Mouse (Mus musculus) embryonic facial prominence, embryonic 15.5 days (tissue): ENCODE results near the gene Nme8. TPM values are rescaled to one million over a fixed set of nuclear protein-coding genes. Genes with fewer than 3 reads are reported as not detected.

Experiments
- ATAC-seq: fragments of 200-750 bp; cut with Nextera tagmentation; 2 replicates; pipeline ENCODE4 v1.8.0; 2017; ENCODE audit warnings: low read depth, moderate TSS enrichment; ENCODE audit not compliant: insufficient number of reproducible peaks, low FRiP score, low TSS enrichment
- H3K27ac ChIP-seq: fragments of 300-500 bp; sonication (generic); replicated peaks from 2 replicates; pipeline ENCODE4 v1.5.1; 2015; ENCODE audit warnings: mild to moderate bottlenecking, inconsistent platforms
- H3K27me3 ChIP-seq: fragments of 300-500 bp; sonication (generic); 2 replicates; pipeline ENCODE4 v1.6.1; 2015; ENCODE audit warnings: inconsistent platforms
- H3K36me3 ChIP-seq: fragments of 300-500 bp; sonication (generic); 2 replicates; pipeline ENCODE4 v1.6.1; 2015; ENCODE audit warnings: mild to moderate bottlenecking, inconsistent platforms
- H3K4me1 ChIP-seq: fragments of 300-500 bp; sonication (generic); 2 replicates; pipeline ENCODE4 v1.6.1; 2015; ENCODE audit warnings: inconsistent platforms
- H3K4me2 ChIP-seq: fragments of 300-500 bp; sonication (generic); replicated peaks from 2 replicates; pipeline ENCODE4 v1.6.1; 2015; ENCODE audit warnings: mild to moderate bottlenecking, inconsistent platforms
- H3K4me3 ChIP-seq: fragments of 300-500 bp; sonication (generic); replicated peaks from 2 replicates; pipeline ENCODE4 v1.5.1; 2015; ENCODE audit warnings: mild to moderate bottlenecking, inconsistent platforms
- H3K9ac ChIP-seq: fragments of 300-500 bp; sonication (generic); 2 replicates; pipeline ENCODE4 v1.6.1; 2015; ENCODE audit warnings: inconsistent platforms
- H3K9me3 ChIP-seq: fragments of 300-500 bp; sonication (generic); replicated peaks from 2 replicates; pipeline ENCODE4 v1.6.1; 2016; ENCODE audit warnings: inconsistent platforms
- WGBS: fragments of 180-500 bp; shearing (Covaris S2); methylation state at CpG from one replicate; pipeline ENCODE4 v1.1.7; 2015; 5-methylcytosine and 5-hydroxymethylcytosine counted together
- polyA plus RNA-seq: library from polyadenylated mRNA; unstranded; fragments of >200 nt; fragmentation: Nextera tagmentation; extraction: Ambion mirVana; gene quantifications from 2 replicates; pipeline ENCODE4 v1.2.1, GENCODE M21; 2015

Gene Nme8
- polyA plus RNA-seq, 1 experiment from 2014 or later = not detected

DNA sequence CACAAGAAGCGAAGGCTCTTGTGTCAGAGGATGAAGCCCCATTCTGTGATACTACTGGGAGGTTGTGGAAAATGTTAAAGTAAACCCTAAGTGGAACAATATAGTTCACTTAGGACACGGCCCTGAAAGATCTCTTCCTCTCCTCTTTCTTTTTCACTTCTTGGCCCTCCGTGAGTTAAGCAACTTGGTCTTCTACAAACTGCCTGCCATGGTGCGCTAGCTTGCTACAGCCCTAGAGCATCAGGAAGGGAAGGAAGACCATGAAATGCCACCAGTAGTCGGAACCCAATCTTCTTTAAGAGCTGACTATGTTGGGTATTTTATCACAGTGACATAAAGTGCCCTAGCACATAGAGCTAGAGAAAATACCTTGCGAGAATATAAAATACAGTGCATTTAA lies 7.2 kb downstream of the Nme8 start:
- no peak overlapping the region for H3K9ac ChIP-seq
- H3K27ac ChIP-seq = no peak overlapping the region
- no peaks in the 10 kb centered on the region for H3K4me1 ChIP-seq
- no peaks in the 10 kb centered on the region for H3K9me3 ChIP-seq
- no peaks in the 10 kb centered on the region for H3K36me3 ChIP-seq
- no peak overlapping the region for H3K4me3 ChIP-seq
- H3K27me3 ChIP-seq = no peaks in the 10 kb centered on the region
- WGBS = 77% methylated on average over 6 of the region's 6 CpGs
- ATAC-seq = no peak
- H3K4me2 ChIP-seq = no peak overlapping the region

DNA sequence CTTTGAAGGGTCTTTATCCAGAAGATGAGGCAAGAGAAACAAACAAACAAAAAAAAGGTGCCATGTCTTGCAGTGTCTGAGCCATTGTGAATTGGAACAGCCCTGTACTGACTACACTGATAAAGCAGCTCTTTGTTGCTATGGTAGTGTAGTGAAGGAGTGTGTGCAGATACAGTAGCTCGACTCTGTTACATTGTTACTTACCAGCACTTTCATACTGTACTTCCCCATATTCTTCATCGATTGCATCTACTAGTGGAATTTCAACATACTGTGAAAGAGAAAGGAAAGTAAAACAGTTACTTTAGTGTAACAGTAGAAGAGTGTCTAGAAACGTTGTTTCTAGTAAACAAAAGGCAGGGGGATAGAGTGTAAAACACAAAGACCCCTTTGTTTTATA lies 7.6 kb downstream of the Nme8 start:
- Histone ChIP-seq H3K4me1 (no peaks in the 10 kb centered on the region), H3K9ac (no peak overlapping the region), H3K4me2 (no peak overlapping the region), H3K4me3 (no peak overlapping the region), H3K27me3 (no peaks in the 10 kb centered on the region), H3K9me3 (no peaks in the 10 kb centered on the region), H3K27ac (no peak overlapping the region), H3K36me3 (no peaks in the 10 kb centered on the region)
- ATAC-seq = no peak
- 54% methylated on average over 3 of the region's 3 CpGs for WGBS

DNA sequence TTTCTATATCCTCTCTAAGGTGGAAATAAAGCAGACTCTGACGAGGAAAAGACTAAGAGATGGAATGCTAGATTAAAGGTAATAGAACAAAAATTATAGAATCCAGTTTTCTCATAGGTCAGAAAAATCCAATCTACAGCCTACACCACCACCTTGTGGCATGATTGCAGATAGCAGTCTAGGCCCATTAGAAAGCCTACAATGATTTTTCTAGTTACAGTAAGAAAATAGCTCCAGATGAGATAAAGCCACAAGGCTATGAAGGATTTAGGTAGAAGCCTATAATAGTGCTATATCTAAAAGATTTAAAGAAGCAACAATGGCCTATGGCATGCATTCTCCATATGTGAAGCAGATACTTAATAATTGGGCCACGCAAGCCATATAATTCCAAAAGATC lies 13.6 kb downstream of the Nme8 start:
- Histone ChIP-seq H3K36me3 (no peaks in the 10 kb centered on the region), H3K4me3 (no peak overlapping the region), H3K9me3 (no peaks in the 10 kb centered on the region), H3K27ac (no peak overlapping the region), H3K4me2 (no peak overlapping the region), H3K9ac (no peak overlapping the region), H3K4me1 (0 out of 2 replicates have a peak, but pooled peaks cover 4% of the 10 kb centered on the region), H3K27me3 (no peaks in the 10 kb centered on the region)
- no peak for ATAC-seq
- 53% methylated on average over 2 of the region's 2 CpGs for WGBS

DNA sequence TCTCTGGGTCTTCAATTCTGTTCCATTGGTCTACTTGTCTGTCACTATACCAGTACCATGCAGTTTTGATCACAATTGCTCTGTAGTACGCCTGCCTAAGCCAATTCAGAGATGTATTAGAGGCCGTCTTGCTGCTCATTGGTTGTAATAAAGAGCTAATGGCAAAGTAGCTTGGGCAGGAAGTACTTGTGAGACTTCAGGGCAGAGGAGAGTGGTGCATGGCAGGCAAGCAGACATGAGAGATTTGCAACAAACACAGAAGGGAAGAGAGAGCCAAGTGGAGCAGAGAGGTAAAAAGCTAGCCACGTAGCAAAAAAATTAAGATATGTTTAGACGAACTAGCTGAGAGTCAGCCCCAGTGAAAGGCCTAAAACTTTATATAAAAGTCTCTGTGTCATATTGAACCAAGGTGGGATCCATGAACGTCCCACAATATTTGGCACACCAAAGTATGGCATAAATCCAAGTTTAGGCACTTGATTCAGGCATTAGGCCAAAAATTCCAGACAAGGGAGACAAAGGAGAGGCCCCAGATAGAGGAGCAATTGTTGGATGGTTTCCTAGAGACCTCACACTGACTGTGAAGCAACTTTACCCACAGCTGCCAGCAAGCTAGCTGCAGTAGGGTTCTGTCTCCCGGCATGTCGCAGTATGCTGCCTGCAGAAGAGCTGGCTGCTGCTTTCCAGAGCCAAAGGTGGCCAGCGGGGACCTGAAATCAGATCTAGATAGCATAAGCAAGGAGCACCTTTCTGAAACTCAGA lies 14.5 kb downstream of the Nme8 start:
- H3K9ac ChIP-seq = no peak overlapping the region
- H3K27me3 ChIP-seq = no peaks in the 10 kb centered on the region
- H3K9me3 ChIP-seq = no peaks in the 10 kb centered on the region
- H3K4me2 ChIP-seq = no peak overlapping the region
- no peak overlapping the region for H3K4me3 ChIP-seq
- H3K36me3 ChIP-seq = no peaks in the 10 kb centered on the region
- 48% methylated on average over 8 of the region's 8 CpGs for WGBS
- H3K27ac ChIP-seq = no peak overlapping the region
- ATAC-seq = no peak
- 0 out of 2 replicates have a peak, but pooled peaks cover 4% of the 10 kb centered on the region for H3K4me1 ChIP-seq

DNA sequence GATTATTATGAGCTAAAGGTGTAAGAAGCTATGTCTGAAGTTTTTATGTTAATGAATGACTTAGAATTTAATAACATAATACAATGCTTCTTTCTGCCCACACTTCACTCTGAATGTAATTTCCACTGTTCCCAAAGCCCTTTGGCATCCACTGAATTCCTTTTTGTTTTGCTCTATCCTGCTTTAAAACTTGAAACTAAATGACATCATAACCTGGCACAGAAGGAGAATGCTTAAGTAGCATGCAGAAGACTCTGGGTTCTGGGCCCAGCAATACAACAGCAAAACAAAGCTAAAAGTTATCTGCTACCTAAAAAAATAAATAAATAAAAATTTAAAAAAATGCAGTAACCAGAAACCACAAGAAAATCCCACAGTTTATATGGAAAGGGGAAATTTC lies 23.0 kb downstream of the Nme8 start:
- Histone ChIP-seq H3K9ac (no peak overlapping the region), H3K9me3 (no peaks in the 10 kb centered on the region), H3K27ac (no peak overlapping the region), H3K4me3 (no peak overlapping the region), H3K36me3 (no peaks in the 10 kb centered on the region), H3K4me2 (no peak overlapping the region), H3K27me3 (no peaks in the 10 kb centered on the region), H3K4me1 (no peaks in the 10 kb centered on the region)
- no peak for ATAC-seq

DNA sequence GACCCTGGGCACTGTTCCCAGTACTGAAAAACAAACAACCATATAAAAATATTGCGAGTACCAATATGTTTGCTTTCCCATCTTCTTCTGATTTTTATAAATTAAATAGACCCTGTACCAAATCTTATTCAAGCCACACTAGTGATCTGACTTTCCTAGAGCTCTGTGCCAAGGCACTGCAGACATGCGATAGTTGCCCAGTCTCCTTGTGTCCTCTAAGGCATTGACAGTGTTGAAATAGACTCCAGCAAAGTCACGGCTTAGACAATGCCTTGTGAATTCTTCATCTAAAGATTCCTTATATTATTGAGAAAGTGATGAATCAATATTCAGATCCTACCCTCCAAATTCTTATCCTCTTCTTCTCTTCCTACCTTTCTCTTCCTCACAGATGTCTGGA lies 23.6 kb downstream of the Nme8 start:
- H3K9ac ChIP-seq = no peak overlapping the region
- no peak for ATAC-seq
- 72% methylated on average over 3 of the region's 3 CpGs for WGBS

DNA sequence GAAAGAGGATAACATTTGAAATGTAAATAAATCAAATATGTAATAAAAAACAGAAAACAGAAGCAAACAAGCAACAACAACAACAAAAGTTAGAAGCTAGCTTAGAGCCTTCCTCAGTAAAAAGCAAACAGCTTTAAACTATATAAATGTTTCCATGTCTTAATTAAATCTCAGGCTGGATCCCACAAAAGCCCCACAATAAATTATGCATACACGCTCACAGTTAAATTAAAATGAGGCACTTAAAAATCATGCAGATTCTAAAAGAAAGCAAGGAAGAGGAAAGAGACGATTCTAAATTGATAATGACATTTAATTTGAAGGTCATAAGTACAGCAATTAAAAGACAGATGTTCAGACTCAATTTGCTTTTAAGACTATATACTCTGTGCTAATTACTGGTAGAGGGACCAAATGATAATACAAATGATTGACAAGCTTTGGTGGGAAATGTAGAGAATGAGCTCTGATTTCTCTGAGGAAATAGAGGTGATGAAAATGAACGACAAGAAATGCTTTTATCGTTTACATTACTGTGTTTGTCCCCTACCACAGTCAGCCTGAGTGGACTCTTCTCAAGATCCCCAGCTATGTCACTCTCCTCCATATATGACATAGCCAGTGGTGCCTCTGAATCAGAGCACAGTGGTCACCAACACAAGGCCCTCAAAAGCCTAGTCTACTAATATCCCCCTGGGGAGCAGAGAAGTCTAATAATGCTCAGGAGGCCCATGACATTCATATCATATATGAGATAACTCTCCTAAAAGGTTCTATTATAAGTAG lies 29.0 kb downstream of the Nme8 start:
- no peaks in the 10 kb centered on the region for H3K4me1 ChIP-seq
- 60% methylated on average over 4 of the region's 4 CpGs for WGBS
- no peaks in the 10 kb centered on the region for H3K9me3 ChIP-seq
- H3K27ac ChIP-seq = no peak overlapping the region
- no peaks in the 10 kb centered on the region for H3K36me3 ChIP-seq
- no peak overlapping the region for H3K9ac ChIP-seq
- no peak overlapping the region for H3K4me3 ChIP-seq
- H3K27me3 ChIP-seq = no peaks in the 10 kb centered on the region
- ATAC-seq = no peak
- H3K4me2 ChIP-seq = no peak overlapping the region

More for the DNA sequence above, 23.6 kb downstream of the Nme8 start:
- Histone ChIP-seq H3K27ac (no peak overlapping the region), H3K36me3 (no peaks in the 10 kb centered on the region), H3K4me2 (no peak overlapping the region), H3K4me1 (no peaks in the 10 kb centered on the region), H3K9me3 (no peaks in the 10 kb centered on the region), H3K27me3 (no peaks in the 10 kb centered on the region), H3K4me3 (no peak overlapping the region)

DNA sequence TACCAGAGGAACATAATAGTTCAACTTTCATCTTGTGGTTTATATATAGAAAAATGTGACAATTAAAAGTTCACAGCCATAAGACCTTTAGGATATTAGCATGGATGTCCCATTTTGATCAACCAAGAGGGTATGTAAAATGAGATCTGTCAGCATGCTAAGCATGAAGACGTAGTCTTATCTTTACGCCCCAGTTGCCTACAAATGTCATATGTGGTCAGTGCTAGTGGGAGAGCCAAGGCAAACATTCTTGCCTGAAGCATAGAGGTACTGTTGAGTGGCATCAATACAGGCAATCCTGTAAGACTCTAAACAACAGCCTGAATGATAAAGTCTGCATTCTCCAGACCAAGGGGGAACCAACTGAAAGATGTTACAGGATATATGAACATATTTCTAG lies 45.2 kb downstream of the Nme8 start:
- WGBS = 80% methylated on average over 2 of the region's 2 CpGs
- Histone ChIP-seq H3K4me2 (no peak overlapping the region), H3K4me3 (no peak overlapping the region), H3K4me1 (no peaks in the 10 kb centered on the region), H3K36me3 (no peaks in the 10 kb centered on the region), H3K27ac (no peak overlapping the region), H3K9ac (no peak overlapping the region), H3K27me3 (no peaks in the 10 kb centered on the region), H3K9me3 (no peaks in the 10 kb centered on the region)
- ATAC-seq = no peak

DNA sequence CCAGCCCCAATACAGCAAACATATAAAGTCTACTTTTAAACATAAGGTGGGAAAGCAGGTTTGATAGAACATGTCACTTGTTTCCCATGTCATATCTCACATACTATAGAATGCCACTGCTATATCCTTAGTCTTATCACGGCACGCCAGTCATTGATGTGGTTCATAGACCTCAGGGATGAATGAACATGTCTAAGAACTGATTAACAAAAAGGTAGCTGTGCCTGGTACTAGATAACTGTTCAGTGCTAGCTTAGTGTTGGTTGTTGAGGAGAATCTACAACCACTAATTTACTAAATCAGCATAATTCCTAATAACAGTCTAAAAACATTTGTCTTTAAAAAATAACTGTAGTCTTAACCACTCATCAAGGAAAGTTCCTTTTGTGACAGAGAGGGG lies 47.8 kb downstream of the Nme8 start:
- Histone ChIP-seq H3K4me3 (no peak overlapping the region), H3K9me3 (no peaks in the 10 kb centered on the region), H3K27me3 (no peaks in the 10 kb centered on the region), H3K4me2 (no peak overlapping the region), H3K4me1 (no peaks in the 10 kb centered on the region), H3K36me3 (no peaks in the 10 kb centered on the region), H3K27ac (no peak overlapping the region), H3K9ac (no peak overlapping the region)
- ATAC-seq = no peak
- WGBS = 93% methylated on average over 2 of the region's 2 CpGs

DNA sequence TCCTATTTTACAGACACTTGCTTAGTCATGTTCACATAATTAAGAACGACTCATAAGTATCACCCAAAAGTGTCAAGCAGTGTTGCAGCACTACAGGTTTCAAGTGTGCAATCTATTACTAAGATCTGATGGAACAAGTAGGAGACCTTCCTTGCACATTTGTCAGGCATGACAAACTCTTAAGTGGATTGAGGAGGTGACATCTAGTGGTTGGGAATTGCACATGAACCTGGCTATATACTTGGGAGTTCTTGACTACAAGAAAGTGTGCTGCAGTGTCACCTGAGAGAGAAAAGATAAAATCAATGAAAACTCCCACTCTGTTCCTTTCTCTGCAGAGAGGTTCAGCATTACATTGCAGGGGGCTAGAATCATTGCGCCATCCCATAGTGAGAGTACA lies 53.4 kb downstream of the Nme8 start:
- Histone ChIP-seq H3K9me3 (no peaks in the 10 kb centered on the region), H3K4me1 (no peaks in the 10 kb centered on the region), H3K27ac (no peak overlapping the region), H3K4me2 (no peak overlapping the region), H3K9ac (no peak overlapping the region), H3K27me3 (no peaks in the 10 kb centered on the region), H3K36me3 (no peaks in the 10 kb centered on the region), H3K4me3 (no peak overlapping the region)
- WGBS = 77% methylated on average over 2 of the region's 2 CpGs
- ATAC-seq = no peak

DNA sequence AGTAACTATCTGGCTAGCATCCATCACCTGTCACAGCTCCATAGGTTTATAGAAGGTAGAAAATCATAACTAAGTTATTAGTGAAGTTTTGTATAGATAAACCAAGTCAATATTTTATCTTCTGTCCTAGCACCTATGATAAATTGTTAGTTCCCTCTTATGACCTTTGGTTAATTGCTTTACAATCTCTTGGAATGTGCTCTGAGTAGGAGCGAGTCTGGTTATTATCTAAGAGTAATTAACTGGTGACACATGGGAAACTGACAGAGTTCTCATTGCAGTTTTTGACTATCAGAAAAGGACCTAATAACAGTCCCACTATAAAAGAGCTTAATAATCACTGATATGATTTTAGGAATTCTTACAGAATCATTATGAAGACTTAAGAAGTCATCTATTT lies 54.1 kb downstream of the Nme8 start:
- no peaks in the 10 kb centered on the region for H3K27me3 ChIP-seq
- no peak overlapping the region for H3K9ac ChIP-seq
- 54% methylated on average over 1 of the region's 1 CpGs for WGBS
- no peaks in the 10 kb centered on the region for H3K36me3 ChIP-seq
- H3K4me2 ChIP-seq = no peak overlapping the region
- no peak for ATAC-seq
- H3K27ac ChIP-seq = no peak overlapping the region
- H3K9me3 ChIP-seq = no peaks in the 10 kb centered on the region
- no peak overlapping the region for H3K4me3 ChIP-seq
- no peaks in the 10 kb centered on the region for H3K4me1 ChIP-seq
